Mouse (Mus musculus): Measurements from ENCODE around the gene Reck. TPM values are rescaled to one million over a fixed set of nuclear protein-coding genes. Genes with fewer than 3 reads are reported as not detected.

Gene Reck
- total RNA-seq, 2 experiments from 2014 or later = 6.8 to 7.6 TPM

GRCm38 (mm10) chr4:43899197-43899596 lies 23.9 kb downstream of the Reck start:
- DNase-seq = no peak
- intact Hi-C loops (cut with DNase I) = no loop called here

- intact Hi-C loops (cut with DNase I) = no loop called here
- no peak for DNase-seq
These were observed 28.4 kb downstream of the Reck start for GRCm38 (mm10) chr4:43903690-43904089.

GRCm38 (mm10) chr4:43906443-43906842 lies 31.1 kb downstream of the Reck start:
- peak; percentile 29 for DNase-seq
- intact Hi-C loops (cut with DNase I) = loop anchor here (5.0 kb wide), 1 partner anchor 76 kb away; the partner anchor contains the start of gene Ccin

GRCm38 (mm10) chr4:43918221-43918620 lies 42.9 kb downstream of the Reck start:
- no peak for DNase-seq
- intact Hi-C loops (cut with DNase I) = no loop called here

GRCm38 (mm10) chr4:43920602-43921001 lies 45.3 kb downstream of the Reck start:
- intact Hi-C loops (cut with DNase I) = no loop called here
- DNase-seq = no peak

GRCm38 (mm10) chr4:43925125-43925524 lies 49.8 kb downstream of the Reck start:
- intact Hi-C loops (cut with DNase I) = loop anchor here (5.0 kb wide), 1 partner anchor 57 kb away; the partner anchor contains the start of gene Ccin
- DNase-seq = no peak

- intact Hi-C loops (cut with DNase I) = loop anchor here (5.0 kb wide), 1 partner anchor 57 kb away; the partner anchor contains the start of gene Ccin
- peak; percentile 92 for DNase-seq
These were observed 50.4 kb downstream of the Reck start for GRCm38 (mm10) chr4:43925779-43926178.

- intact Hi-C loops (cut with DNase I) = loop anchor here (5.0 kb wide), 1 partner anchor 54 kb away; the partner anchor contains the start of gene Ccin
- DNase-seq = peak; percentile 34
These were observed 52.5 kb downstream of the Reck start for GRCm38 (mm10) chr4:43927826-43928225.

GRCm38 (mm10) chr4:43931877-43932276 lies 56.5 kb downstream of the Reck start:
- intact Hi-C loops (cut with DNase I) = no loop called here
- no peak for DNase-seq

- intact Hi-C loops (cut with DNase I) = no loop called here
These were observed 60.9 kb downstream of the Reck start for GRCm38 (mm10) chr4:43936186-43936585.

GRCm38 (mm10) chr4:43936749-43937674 lies 61.7 kb downstream of the Reck start:
- intact Hi-C loops (cut with DNase I) = no loop called here
- no peak for DNase-seq

More at GRCm38 (mm10) chr4:43936186-43936585, 60.9 kb downstream of the Reck start:
- DNase-seq = no peak

- no peak for DNase-seq
- intact Hi-C loops (cut with DNase I) = no loop called here
These were observed 66.0 kb downstream of the Reck start for GRCm38 (mm10) chr4:43941315-43941714.

GRCm38 (mm10) chr4:43942421-43942820 lies 67.1 kb downstream of the Reck start:
- intact Hi-C loops (cut with DNase I) = no loop called here
- no peak for DNase-seq

GRCm38 (mm10) chr4:43947571-43947970 lies 72.2 kb downstream of the Reck start:
- intact Hi-C loops (cut with DNase I) = no loop called here
- DNase-seq = no peak

GRCm38 (mm10) chr4:43957292-43957845 lies 82.0 kb downstream of the Reck start, which contains the start of gene Glipr2:
Gene Glipr2 (plus strand): TSS chr4:43957401.
- intact Hi-C loops (cut with DNase I) = loop anchor here (2.0 kb wide), 1 partner anchor 25 kb away; the partner anchor contains the start of gene Ccin
- peak; percentile 85 for DNase-seq

- DNase-seq = peak; percentile 78
- intact Hi-C loops (cut with DNase I) = loop anchor here (2.0 kb wide), 1 partner anchor 25 kb away; the partner anchor contains the start of gene Ccin
These were observed 82.6 kb downstream of the Reck start for GRCm38 (mm10) chr4:43957846-43958461.

GRCm38 (mm10) chr4:43959523-43960179 lies 84.3 kb downstream of the Reck start:
- intact Hi-C loops (cut with DNase I) = no loop called here
- DNase-seq = no peak

- DNase-seq = no peak
- intact Hi-C loops (cut with DNase I) = no loop called here
These were observed 84.9 kb downstream of the Reck start for GRCm38 (mm10) chr4:43960207-43960606.

- DNase-seq = no peak
- intact Hi-C loops (cut with DNase I) = no loop called here
These were observed 89.0 kb downstream of the Reck start for GRCm38 (mm10) chr4:43964326-43964833.

Measured in left cerebral cortex, postnatal 4 days (tissue).